Mouse (Mus musculus) CH12.LX (cell line): ENCODE data around the gene Gm10260.

ENCODE experiments used
- CTCF ChIP-seq, 2 experiments: IDR thresholded peaks in 1 of 2; conservative IDR thresholded peaks in 1 of 2; 2 replicates each; pipeline ENCODE4 v1.5.1; 2011 to 2012; ENCODE audit warnings: low read depth in 2 of 2, low read length in 2 of 2, improper control_type of control experiment in 1 of 2, inconsistent platforms in 1 of 2, mild to moderate bottlenecking in 1 of 2, moderate library complexity in 1 of 2
- EP300 ChIP-seq: IDR thresholded peaks from 2 replicates; pipeline ENCODE4 v1.6.1; 2011; ENCODE audit warnings: low read length, improper control_type of control experiment
- MEF2A ChIP-seq: IDR thresholded peaks from 2 replicates; pipeline ENCODE4 v1.6.1; 2014; ENCODE audit warnings: low read depth, mild to moderate bottlenecking, inconsistent platforms, low read length, improper control_type of control experiment, borderline replicate concordance
- POLR2A ChIP-seq: IDR thresholded peaks from 2 replicates; pipeline ENCODE4 v1.6.1; 2011; ENCODE audit warnings: low read depth, mild to moderate bottlenecking, improper control_type of control experiment, low read length
- UBTF ChIP-seq: IDR thresholded peaks from 2 replicates; pipeline ENCODE4 v1.6.1; 2012; ENCODE audit warnings: low read depth, mild to moderate bottlenecking, inconsistent platforms, low read length, improper control_type of control experiment, moderate library complexity
- USF1 ChIP-seq: IDR thresholded peaks from 2 replicates; pipeline ENCODE4 v1.6.1; 2014; ENCODE audit warnings: low read depth, mild to moderate bottlenecking, inconsistent platforms, low read length, improper control_type of control experiment

- no peak for TF ChIP-seq MEF2A
- TF ChIP-seq USF1, result no peak
- TF ChIP-seq CTCF (conservative IDR thresholded peaks at IDR 0.05 in 1 of 2, IDR thresholded peaks at IDR 0.05 in 1 of 2; ENCODE audit: low read depth in 2 of 2, low read length in 2 of 2), result no peak
- no peak for TF ChIP-seq POLR2A
- TF ChIP-seq UBTF, result no peak
- TF ChIP-seq EP300, result no peak
Observed at GRCm38 (mm10) chr13:97779657-97780445, 19.4 kb upstream of the Gm10260 start.
